Mouse (Mus musculus) neural tube, embryonic 13.5 days (tissue): ENCODE results near the gene Lyar. TPM values are rescaled to one million over a fixed set of nuclear protein-coding genes. Genes with fewer than 3 reads are reported as not detected.

ENCODE experiments used
- ATAC-seq: fragments of 200-750 bp; cut with Nextera tagmentation; 2 replicates; pipeline ENCODE4 v1.8.0; 2017; ENCODE audit warnings: low read depth, mild to moderate bottlenecking, moderate TSS enrichment, moderate library complexity
- H3K27ac ChIP-seq: fragments of 300-500 bp; sonication (generic); replicated peaks from 2 replicates; pipeline ENCODE4 v1.5.1; 2015; ENCODE audit warnings: moderate library complexity, mild to moderate bottlenecking, inconsistent platforms
- H3K27me3 ChIP-seq: fragments of 300-500 bp; sonication (generic); 2 replicates; pipeline ENCODE4 v1.6.1; 2015; ENCODE audit warnings: mild to moderate bottlenecking, inconsistent platforms
- H3K36me3 ChIP-seq: fragments of 300-500 bp; sonication (generic); 2 replicates; pipeline ENCODE4 v1.6.1; 2015; ENCODE audit warnings: mild to moderate bottlenecking, inconsistent platforms
- H3K4me1 ChIP-seq: fragments of 300-500 bp; sonication (generic); replicated peaks from 2 replicates; pipeline ENCODE4 v1.6.1; 2015; ENCODE audit warnings: inconsistent platforms
- H3K4me2 ChIP-seq: fragments of 300-500 bp; sonication (generic); 2 replicates; pipeline ENCODE4 v1.6.1; 2015; ENCODE audit warnings: inconsistent platforms, mild to moderate bottlenecking, moderate library complexity
- H3K4me3 ChIP-seq: fragments of 300-500 bp; sonication (generic); 2 replicates; pipeline ENCODE4 v1.5.1; 2015; ENCODE audit warnings: mild to moderate bottlenecking, inconsistent platforms
- H3K9ac ChIP-seq: fragments of 300-500 bp; sonication (generic); 2 replicates; pipeline ENCODE4 v1.6.1; 2015; ENCODE audit warnings: moderate library complexity, mild to moderate bottlenecking, inconsistent platforms
- H3K9me3 ChIP-seq: fragments of 300-500 bp; sonication (generic); 2 replicates; pipeline ENCODE4 v1.6.1; 2016; ENCODE audit warnings: inconsistent platforms
- WGBS: fragments of 180-500 bp; shearing (Covaris S2); methylation state at CpG from one replicate; pipeline ENCODE4 v1.1.7; 2015; 5-methylcytosine and 5-hydroxymethylcytosine counted together
- polyA plus RNA-seq: library from polyadenylated mRNA; unstranded; fragments of >200 nt; fragmentation: Nextera tagmentation; extraction: Ambion mirVana; gene quantifications from 2 replicates; pipeline ENCODE4 v1.2.1, GENCODE M21; 2015

The Lyar gene
- polyA plus RNA-seq, 1 experiment from 2014 or later: 44.5 TPM

GRCm38 (mm10) chr5:38208985-38209384 lies 11.3 kb upstream of the Lyar start:
- 78% methylated on average over 8 of the region's 8 CpGs for WGBS
- Histone ChIP-seq H3K4me2 (no peak overlapping the region), H3K36me3 (peaks cover 87% of the 10 kb centered on the region), H3K4me1 (no peaks in the 10 kb centered on the region), H3K9me3 (no peaks in the 10 kb centered on the region), H3K9ac (no peak overlapping the region), H3K27me3 (no peaks in the 10 kb centered on the region), H3K27ac (no peak overlapping the region), H3K4me3 (no peak overlapping the region)
- ATAC-seq: no peak

- no peak for ATAC-seq
These were observed 8.6 kb upstream of the Lyar start for GRCm38 (mm10) chr5:38211691-38212090.

GRCm38 (mm10) chr5:38213009-38213408 lies 7.3 kb upstream of the Lyar start:
- no peak for ATAC-seq
- no peaks in the 10 kb centered on the region for H3K27me3 ChIP-seq
- no peak overlapping the region for H3K9ac ChIP-seq
- H3K27ac ChIP-seq: no peak overlapping the region
- H3K4me3 ChIP-seq: no peak overlapping the region
- no peaks in the 10 kb centered on the region for H3K9me3 ChIP-seq
- no peak overlapping the region for H3K4me2 ChIP-seq
- H3K36me3 ChIP-seq: peaks cover 84% of the 10 kb centered on the region
- WGBS: 83% methylated on average over 6 of the region's 6 CpGs
- peaks cover 5% of the 10 kb centered on the region; the same call in 1 of the 2 replicates for H3K4me1 ChIP-seq

More at GRCm38 (mm10) chr5:38211691-38212090, 8.6 kb upstream of the Lyar start:
- no peak overlapping the region for H3K9ac ChIP-seq
- H3K4me3 ChIP-seq: no peak overlapping the region
- no peaks in the 10 kb centered on the region for H3K27me3 ChIP-seq
- no peaks in the 10 kb centered on the region for H3K9me3 ChIP-seq
- peaks cover 91% of the 10 kb centered on the region for H3K36me3 ChIP-seq
- 87% methylated on average over 8 of the region's 8 CpGs for WGBS
- H3K4me1 ChIP-seq: no peaks in the 10 kb centered on the region
- no peak overlapping the region for H3K27ac ChIP-seq
- no peak overlapping the region for H3K4me2 ChIP-seq

GRCm38 (mm10) chr5:38219771-38220307 lies 431 bp upstream of the Lyar start:
- Histone ChIP-seq H3K36me3 (peaks cover 18% of the 10 kb centered on the region), H3K27me3 (no peaks in the 10 kb centered on the region), H3K9ac (peak overlapping the region; percentile 92), H3K27ac (peak overlapping the region; percentile 86), H3K4me2 (peak overlapping the region; percentile 83), H3K4me1 (peaks cover 40% of the 10 kb centered on the region), H3K4me3 (peak overlapping the region; percentile 82), H3K9me3 (no peaks in the 10 kb centered on the region)
- WGBS: under 1% methylated on average over 35 of the region's 35 CpGs
- ATAC-seq: peak; percentile 80

- no peaks in the 10 kb centered on the region for H3K9me3 ChIP-seq
- no peaks in the 10 kb centered on the region for H3K4me1 ChIP-seq
- peaks cover 58% of the 10 kb centered on the region for H3K36me3 ChIP-seq
- WGBS: 71% methylated on average over 4 of the region's 4 CpGs
- H3K27me3 ChIP-seq: no peaks in the 10 kb centered on the region
- H3K4me3 ChIP-seq: no peak overlapping the region
- H3K27ac ChIP-seq: no peak overlapping the region
- no peak overlapping the region for H3K9ac ChIP-seq
- no peak overlapping the region for H3K4me2 ChIP-seq
- ATAC-seq: no peak; the same call in 1 of the 2 replicates
These were observed 15.2 kb downstream of the Lyar start for GRCm38 (mm10) chr5:38235422-38235821.

GRCm38 (mm10) chr5:38236627-38237026 lies 16.4 kb downstream of the Lyar start:
- Histone ChIP-seq H3K27me3 (no peaks in the 10 kb centered on the region), H3K36me3 (peaks cover 46% of the 10 kb centered on the region), H3K4me2 (no peak overlapping the region), H3K27ac (no peak overlapping the region), H3K9ac (no peak overlapping the region), H3K4me1 (peaks cover 12% of the 10 kb centered on the region), H3K9me3 (no peaks in the 10 kb centered on the region), H3K4me3 (no peak overlapping the region)
- ATAC-seq: no peak
- 97% methylated on average over 2 of the region's 2 CpGs for WGBS

- Histone ChIP-seq H3K36me3 (peaks cover 10% of the 10 kb centered on the region; the same call in 1 of the 2 replicates), H3K9ac (no peak overlapping the region), H3K27ac (peak overlapping the region; percentile 68), H3K4me2 (no peak overlapping the region), H3K4me1 (peaks cover 12% of the 10 kb centered on the region), H3K4me3 (no peak overlapping the region), H3K27me3 (no peaks in the 10 kb centered on the region), H3K9me3 (no peaks in the 10 kb centered on the region)
- peak; percentile 68; the same call in 1 of the 2 replicates for ATAC-seq
- 15% methylated on average over 5 of the region's 5 CpGs for WGBS
These were observed 20.6 kb downstream of the Lyar start for GRCm38 (mm10) chr5:38240727-38241472.

GRCm38 (mm10) chr5:38241473-38241834 lies 21.2 kb downstream of the Lyar start:
- Histone ChIP-seq H3K4me2 (no peak overlapping the region), H3K27ac (peak overlapping the region; percentile 68), H3K9me3 (no peaks in the 10 kb centered on the region), H3K9ac (no peak overlapping the region), H3K4me3 (no peak overlapping the region), H3K4me1 (peaks cover 12% of the 10 kb centered on the region), H3K36me3 (peaks cover 6% of the 10 kb centered on the region; the same call in 1 of the 2 replicates), H3K27me3 (no peaks in the 10 kb centered on the region)
- peak; percentile 55; the same call in 1 of the 2 replicates for ATAC-seq
- WGBS: 48% methylated on average over 3 of the region's 3 CpGs

- H3K9ac ChIP-seq: no peak overlapping the region
- H3K27me3 ChIP-seq: no peaks in the 10 kb centered on the region
- no peak overlapping the region for H3K4me2 ChIP-seq
- 77% methylated on average over 6 of the region's 6 CpGs for WGBS
- H3K9me3 ChIP-seq: no peaks in the 10 kb centered on the region
- no peak overlapping the region; the same call in 1 of the 2 replicates for H3K27ac ChIP-seq
- H3K4me3 ChIP-seq: no peak overlapping the region
- peaks cover 12% of the 10 kb centered on the region for H3K4me1 ChIP-seq
- peaks cover 1% of the 10 kb centered on the region; the same call in 1 of the 2 replicates for H3K36me3 ChIP-seq
- no peak for ATAC-seq
These were observed 21.7 kb downstream of the Lyar start for GRCm38 (mm10) chr5:38241966-38242365.

- no peaks in the 10 kb centered on the region; the same call in 1 of the 2 replicates for H3K27me3 ChIP-seq
- WGBS: 40% methylated on average over 4 of the region's 4 CpGs
- no peaks in the 10 kb centered on the region for H3K9me3 ChIP-seq
These were observed 34.9 kb downstream of the Lyar start for GRCm38 (mm10) chr5:38255195-38255594.

GRCm38 (mm10) chr5:38255644-38256043 lies 35.4 kb downstream of the Lyar start:
- Histone ChIP-seq H3K4me1 (0 out of 2 replicates have a peak, but pooled peaks cover 5% of the 10 kb centered on the region), H3K27ac (no peak overlapping the region), H3K4me3 (no peak overlapping the region), H3K9me3 (no peaks in the 10 kb centered on the region), H3K27me3 (no peaks in the 10 kb centered on the region; the same call in 1 of the 2 replicates), H3K4me2 (no peak overlapping the region), H3K9ac (no peak overlapping the region), H3K36me3 (no peaks in the 10 kb centered on the region)
- no peak for ATAC-seq
- 75% methylated on average over 3 of the region's 3 CpGs for WGBS

More at GRCm38 (mm10) chr5:38255195-38255594, 34.9 kb downstream of the Lyar start:
- Histone ChIP-seq H3K36me3 (no peaks in the 10 kb centered on the region), H3K27ac (no peak overlapping the region), H3K4me3 (no peak overlapping the region), H3K4me2 (no peak overlapping the region), H3K4me1 (0 out of 2 replicates have a peak, but pooled peaks cover 5% of the 10 kb centered on the region), H3K9ac (no peak overlapping the region)
- ATAC-seq: no peak

GRCm38 (mm10) chr5:38256551-38256950 lies 36.3 kb downstream of the Lyar start:
- Histone ChIP-seq H3K4me1 (peaks cover 12% of the 10 kb centered on the region), H3K9ac (no peak overlapping the region), H3K36me3 (no peaks in the 10 kb centered on the region), H3K27ac (no peak overlapping the region), H3K4me3 (no peak overlapping the region), H3K27me3 (no peaks in the 10 kb centered on the region; the same call in 1 of the 2 replicates), H3K4me2 (no peak overlapping the region), H3K9me3 (no peaks in the 10 kb centered on the region)
- ATAC-seq: no peak
- 88% methylated on average over 1 of the region's 1 CpGs for WGBS
